Mouse (Mus musculus) duodenum, adult 2 months (tissue): ENCODE results near the gene Robo1. TPM values are rescaled to one million over a fixed set of nuclear protein-coding genes. Genes with fewer than 3 reads are reported as not detected.

ENCODE experiments used
- polyA plus RNA-seq: library from polyadenylated mRNA; depleted of rRNA; stranded (reverse); fragments of >200 nt; gene quantifications from 2 replicates; pipeline ENCODE4 v1.2.3, GENCODE M21; 2012; ENCODE audit warnings: low replicate concordance; rRNA removed

The Robo1 gene
- polyA plus RNA-seq, result 0.53 and 0.86 TPM in 2 replicates

GRCm38 (mm10) chr16:72307537-72308330 lies at the start of gene Robo1:
Gene Robo1, plus strand, starts transcription at chr16:72308306.

